In the genomic region with DNA sequence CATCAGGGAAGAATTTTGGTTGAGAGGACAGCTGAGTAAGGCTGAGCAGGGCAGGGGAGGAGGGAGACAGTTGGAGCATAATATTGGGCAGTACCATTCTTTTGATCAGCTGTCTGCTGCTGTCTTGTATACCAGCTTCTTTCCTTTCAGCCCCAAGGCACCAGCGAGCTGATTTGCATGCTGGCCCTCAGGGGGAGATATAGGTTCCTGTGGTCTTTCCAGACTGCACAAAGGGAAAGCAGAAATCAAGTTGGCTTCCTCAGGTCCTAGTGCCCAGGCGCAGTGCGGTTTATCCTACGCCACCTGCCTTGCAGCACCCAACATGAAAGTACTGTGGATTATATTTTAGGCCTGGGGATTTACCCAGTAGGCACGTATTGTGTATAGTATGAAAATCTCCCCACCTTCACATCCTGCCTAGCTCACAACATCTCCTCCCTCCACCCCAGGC, we compare ENCODE assay signal across 17 mouse cellular contexts. TPM values are rescaled to one million over a fixed set of nuclear protein-coding genes. Genes with fewer than 3 reads are reported as not detected.
DNase-seq lines count a peak whose midpoint lies in the region; ATAC-seq lines count a peak whose summit lies in the region.
"Had no signal": no experiment of that assay in that cellular context is flagged by ENCODE, and none has a peak within 500 bp of the region (broad histone marks: within the 10 kb centered on the region; RNA-seq: fewer than 3 reads in every experiment).

No protein-coding gene starts in this region.

- H3K9me3 ChIP-seq in midbrain, embryonic 13.5 days = no peaks in the 10 kb centered on the region
- H3K9me3 ChIP-seq in midbrain, embryonic 15.5 days = no peaks in the 10 kb centered on the region
- H3K9me3 ChIP-seq: G1E; heart, embryonic 13.5 days; hindbrain, embryonic 13.5 days; neural tube, embryonic 12.5 days; stomach, embryonic 15.5 days had no signal

- intact Hi-C loops in left cerebral cortex, postnatal 4 days (cut with DNase I) = no loop called here

- DNase-seq in thymus, postnatal 36 days = peak; percentile 64 to 66
- DNase-seq in left cerebral cortex, postnatal 4 days = no peak
- no peak for DNase-seq in kidney, adult 11 months
- DNase-seq: right cerebral cortex, adult 18-20 months had no signal

- no peak overlapping the region for H3K4me3 ChIP-seq in midbrain, embryonic 13.5 days (replicated peaks)
- no peak overlapping the region for H3K4me3 ChIP-seq in midbrain, embryonic 15.5 days
- H3K4me3 ChIP-seq: heart, embryonic 13.5 days; hindbrain, embryonic 13.5 days; neural tube, embryonic 12.5 days; stomach, embryonic 15.5 days had no signal

- peaks cover 5% of the 10 kb centered on the region for H3K4me1 ChIP-seq in midbrain, embryonic 13.5 days (replicated peaks)
- H3K4me1 ChIP-seq in midbrain, embryonic 15.5 days = no peaks in the 10 kb centered on the region
- H3K4me1 ChIP-seq: neural tube, embryonic 12.5 days; stomach, embryonic 15.5 days had no signal

- 55% methylated on average over 5 of the region's 5 CpGs for WGBS in midbrain, embryonic 13.5 days
- 62% methylated on average over 5 of the region's 5 CpGs for WGBS in midbrain, embryonic 15.5 days

- no peak overlapping the region for H3K4me2 ChIP-seq in midbrain, embryonic 13.5 days (replicated peaks)
- H3K4me2 ChIP-seq in midbrain, embryonic 15.5 days = no peak overlapping the region
- H3K4me2 ChIP-seq: heart, embryonic 13.5 days; hindbrain, embryonic 13.5 days; neural tube, embryonic 12.5 days; stomach, embryonic 15.5 days had no signal

- H3K27me3 ChIP-seq in midbrain, embryonic 13.5 days = no peaks in the 10 kb centered on the region
- H3K27me3 ChIP-seq in midbrain, embryonic 15.5 days (replicated peaks) = no peaks in the 10 kb centered on the region
- H3K27me3 ChIP-seq: heart, embryonic 13.5 days; hindbrain, embryonic 13.5 days; neural tube, embryonic 12.5 days; stomach, embryonic 15.5 days had no signal

- H3K27ac ChIP-seq in midbrain, embryonic 13.5 days = no peak overlapping the region; the same call in 1 of the 2 replicates
- H3K27ac ChIP-seq in midbrain, embryonic 15.5 days = no peak overlapping the region
- H3K27ac ChIP-seq: heart, embryonic 13.5 days; hindbrain, embryonic 13.5 days; neural tube, embryonic 12.5 days; stomach, embryonic 15.5 days had no signal

- ATAC-seq in midbrain, embryonic 13.5 days = 0 out of 2 replicates have a peak, but pooled peaks have one; percentile 50
- ATAC-seq in midbrain, embryonic 15.5 days (replicated peaks) = no peak
- peak; percentile 54 for ATAC-seq in granulocyte monocyte progenitor cell, adult 5-6 weeks (replicated peaks; ENCODE audit: poor library complexity, severe bottlenecking)
- peak; percentile 81 for ATAC-seq in neutrophil, adult 5-6 weeks (ENCODE audit: extremely low read depth, insufficient number of reproducible peaks, low FRiP score, poor library complexity, severe bottlenecking)
- ATAC-seq in frontal cortex, adult (ENCODE audit: low TSS enrichment) = no peak

- no peak overlapping the region for H3K9ac ChIP-seq in midbrain, embryonic 13.5 days (replicated peaks)
- no peak overlapping the region for H3K9ac ChIP-seq in midbrain, embryonic 15.5 days
- H3K9ac ChIP-seq: heart, embryonic 13.5 days; hindbrain, embryonic 13.5 days; neural tube, embryonic 12.5 days; stomach, embryonic 15.5 days had no signal

- H3K36me3 ChIP-seq in midbrain, embryonic 13.5 days = no peaks in the 10 kb centered on the region
- H3K36me3 ChIP-seq in midbrain, embryonic 15.5 days (replicated peaks) = no peaks in the 10 kb centered on the region
- H3K36me3 ChIP-seq: G1E; heart, embryonic 13.5 days; hindbrain, embryonic 13.5 days; neural tube, embryonic 12.5 days; stomach, embryonic 15.5 days had no signal

RNA-seq across cellular contexts. Expression of a gene that starts 2.6 kb away (rescaled TPM):
- polyA plus RNA-seq in midbrain, embryonic 13.5 days (2015; fragmentation: Nextera tagmentation; extraction: Ambion mirVana) = not detected in 2 replicates
- polyA plus RNA-seq in midbrain, embryonic 15.5 days (2015; fragmentation: Nextera tagmentation; extraction: Ambion mirVana) = not detected in 2 replicates
- 1.6 TPM in 1 of 2 replicates, not detected in the other for total RNA-seq in granulocyte monocyte progenitor cell, adult 5-6 weeks (2014; fragmentation: Nextera tagmentation)
- total RNA-seq in granulocyte monocyte progenitor cell, adult 5-6 weeks (2017) = not detected in 2 replicates
- total RNA-seq in neutrophil, adult 5-6 weeks (2017) = 1.1 TPM in 1 of 2 replicates, not detected in the other
- total RNA-seq in left cerebral cortex, postnatal 4 days (2021) = not detected
- total RNA-seq: layer of hippocampus, postnatal 25 days had no signal
- polyA plus RNA-seq: G1E; heart, embryonic 13.5 days; hindbrain, embryonic 13.5 days; kidney, embryonic 16.5 days; limb, embryonic 14.5 days; neural tube, embryonic 12.5 days; stomach, embryonic 15.5 days had no signal

RNA-seq across cellular contexts. Expression of a gene that starts 9.6 kb away (rescaled TPM):
- not detected in 2 replicates for polyA plus RNA-seq in midbrain, embryonic 13.5 days (2015; fragmentation: Nextera tagmentation; extraction: Ambion mirVana)
- not detected in 2 replicates for polyA plus RNA-seq in midbrain, embryonic 15.5 days (2015; fragmentation: Nextera tagmentation; extraction: Ambion mirVana)
- 0.28 TPM in 1 of 2 replicates, not detected in the other for total RNA-seq in granulocyte monocyte progenitor cell, adult 5-6 weeks (2014; fragmentation: Nextera tagmentation)
- total RNA-seq in granulocyte monocyte progenitor cell, adult 5-6 weeks (2017) = 0.21 and 0.26 TPM in 2 replicates
- 28.7 and 29.5 TPM in 2 replicates for total RNA-seq in neutrophil, adult 5-6 weeks (2017)
- under 1 TPM; 0.12 to 0.16 TPM for total RNA-seq in left cerebral cortex, postnatal 4 days (2021)
- polyA plus RNA-seq: heart, embryonic 13.5 days; hindbrain, embryonic 13.5 days; neural tube, embryonic 12.5 days had no signal

RNA-seq across cellular contexts. Expression of a gene that starts 37.8 kb away (rescaled TPM):
- 81.3 and 83.7 TPM in 2 replicates for polyA plus RNA-seq in midbrain, embryonic 13.5 days (2015; fragmentation: Nextera tagmentation; extraction: Ambion mirVana)
- 59.8 and 61.8 TPM in 2 replicates for polyA plus RNA-seq in midbrain, embryonic 15.5 days (2015; fragmentation: Nextera tagmentation; extraction: Ambion mirVana)
- 26.5 and 58.6 TPM in 2 replicates for total RNA-seq in granulocyte monocyte progenitor cell, adult 5-6 weeks (2014; fragmentation: Nextera tagmentation)
- total RNA-seq in granulocyte monocyte progenitor cell, adult 5-6 weeks (2017) = 16.6 and 17.4 TPM in 2 replicates
- 35.0 and 43.6 TPM in 2 replicates for total RNA-seq in neutrophil, adult 5-6 weeks (2017)
- total RNA-seq in left cerebral cortex, postnatal 4 days (2021) = 10 to 100 TPM; 34.8 to 35.2 TPM

RNA-seq across cellular contexts. Expression of a gene that starts 55.8 kb away (rescaled TPM):
- polyA plus RNA-seq in midbrain, embryonic 13.5 days (2015; fragmentation: Nextera tagmentation; extraction: Ambion mirVana) = 0.08 and 0.11 TPM in 2 replicates
- polyA plus RNA-seq in midbrain, embryonic 15.5 days (2015; fragmentation: Nextera tagmentation; extraction: Ambion mirVana) = 0.15 and 0.19 TPM in 2 replicates
- 0.28 TPM in 1 of 2 replicates, not detected in the other for total RNA-seq in granulocyte monocyte progenitor cell, adult 5-6 weeks (2014; fragmentation: Nextera tagmentation)
- 0.05 and 0.56 TPM in 2 replicates for total RNA-seq in granulocyte monocyte progenitor cell, adult 5-6 weeks (2017)
- 1.5 and 2.1 TPM in 2 replicates for total RNA-seq in neutrophil, adult 5-6 weeks (2017)
- total RNA-seq in left cerebral cortex, postnatal 4 days (2021) = under 1 TPM; 0.44 to 0.79 TPM

Comparison
In these comparisons a context has a peak if more than half of its experiments do, and no peak if none do; other contexts are left out.
1. ATAC-seq: peak in midbrain, embryonic 13.5 days (single experiment), granulocyte monocyte progenitor cell, adult 5-6 weeks (single experiment) and neutrophil, adult 5-6 weeks (single experiment); none in midbrain, embryonic 15.5 days (single experiment) and frontal cortex, adult (single experiment).
2. DNase-seq: peak in thymus, postnatal 36 days (2 of 2); none in left cerebral cortex, postnatal 4 days (single experiment) and kidney, adult 11 months (single experiment).
3. RNA of a gene that starts 9.6 kb away (total RNA-seq): 28.7 to 29.5 TPM in neutrophil, adult 5-6 weeks; 0.21 to 0.28 TPM in granulocyte monocyte progenitor cell, adult 5-6 weeks and 0.12 to 0.16 TPM in left cerebral cortex, postnatal 4 days; every median in the first group is over 10 times any median in the second.